Mouse (Mus musculus): ENCODE data around the gene Snrpd3. TPM values are rescaled to one million over a fixed set of nuclear protein-coding genes. Genes with fewer than 3 reads are reported as not detected.
"Not testable (repeated sequence)": the region's sequence is repeated elsewhere in the genome, so short reads cannot be mapped to it uniquely, and the experiment has no call there.

Gene Snrpd3
- polyA plus RNA-seq, 1 experiment from 2014 or later: 141 TPM

DNA sequence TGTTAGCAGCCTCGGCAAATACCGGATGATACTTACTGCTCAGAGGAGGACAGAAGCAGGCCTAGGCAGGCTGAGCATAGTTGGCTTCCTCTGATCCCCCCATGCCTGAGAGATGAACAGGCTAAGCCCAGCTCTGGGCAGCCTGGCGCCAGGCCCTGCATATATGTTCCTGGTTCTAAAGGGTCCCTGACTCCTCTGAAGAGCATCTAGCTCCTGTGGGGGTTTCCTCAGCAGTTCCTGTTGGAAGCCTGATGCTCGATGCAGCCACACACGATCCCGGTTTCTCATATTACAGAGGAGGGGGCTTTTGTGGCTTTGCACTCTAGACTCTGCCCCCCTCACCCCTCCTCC lies 43.2 kb downstream of the Snrpd3 start:
- peak overlapping the region; percentile 49 for H3K4me3 ChIP-seq (ENCODE audit: low read depth, low read length)

DNA sequence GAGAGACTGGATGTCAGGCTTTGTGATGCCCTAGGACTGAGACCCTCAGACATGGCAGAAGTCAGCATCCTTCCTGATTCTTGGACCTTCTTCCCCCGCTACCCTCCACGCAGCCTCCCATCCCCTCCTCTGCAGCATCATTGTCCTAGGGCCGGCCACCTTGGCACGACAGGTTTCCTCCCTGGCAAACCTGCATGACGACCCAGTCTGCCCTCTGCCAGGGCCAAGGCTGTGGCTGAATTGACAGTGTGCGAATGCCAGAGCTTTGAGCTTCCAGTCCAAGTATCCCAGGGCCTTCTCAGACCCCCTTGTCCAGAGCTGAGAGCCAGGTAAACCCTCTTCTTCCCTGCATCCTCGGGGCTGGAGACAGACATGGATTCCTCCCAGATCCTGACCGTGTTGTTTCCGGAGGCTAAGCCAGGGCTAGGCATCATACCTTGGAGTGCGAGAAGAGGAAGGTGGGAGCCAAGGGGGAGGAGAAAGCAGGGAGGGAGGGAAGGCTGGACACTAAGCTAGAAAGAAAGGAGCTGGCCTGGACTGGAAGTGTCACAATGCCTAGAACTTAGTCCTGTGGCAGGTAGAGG lies 43.8 kb downstream of the Snrpd3 start, which contains the start of gene Ggt1:
Gene Ggt1 (plus strand): TSS at position 534 of the 584 bp plus-strand sequence.
- Histone ChIP-seq H3K4me3 (ENCODE audit: low read depth, low read length) (peak within 1 kb of the TSS; percentile 49), H3K9ac (replicated peaks; ENCODE audit: low read depth, low read length) (no peak within 1 kb of the TSS)
- ATAC-seq (ENCODE audit: insufficient number of reproducible peaks, insufficient read depth, low FRiP score, low read depth): no peak

More for the DNA sequence above, 43.2 kb downstream of the Snrpd3 start:
- no peak for ATAC-seq (ENCODE audit: insufficient number of reproducible peaks, insufficient read depth, low FRiP score, low read depth)
- Histone ChIP-seq H3K27ac (ENCODE audit: low read length) (no peak overlapping the region), H3K4me1 (ENCODE audit: control insufficient read depth, insufficient read depth, low read length) (peaks cover 6% of the 10 kb centered on the region; the same call in 1 of the 2 replicates), H3K27me3 (ENCODE audit: control insufficient read depth, insufficient read depth, low read length) (peaks cover 17% of the 10 kb centered on the region; the same call in 1 of the 2 replicates), H3K36me3 (ENCODE audit: control insufficient read depth, insufficient read depth, low read length) (no peaks in the 10 kb centered on the region), H3K9me3 (ENCODE audit: control insufficient read depth, low read depth, low read length) (no peaks in the 10 kb centered on the region), H3K9ac (replicated peaks; ENCODE audit: low read depth, low read length) (peak overlapping the region; percentile 45; the same call in 1 of the 2 replicates), H3K4me2 (replicated peaks; ENCODE audit: low read depth, low read length) (peak overlapping the region; percentile 97)
- 12% methylated on average over 6 of the region's 6 CpGs for WGBS

DNA sequence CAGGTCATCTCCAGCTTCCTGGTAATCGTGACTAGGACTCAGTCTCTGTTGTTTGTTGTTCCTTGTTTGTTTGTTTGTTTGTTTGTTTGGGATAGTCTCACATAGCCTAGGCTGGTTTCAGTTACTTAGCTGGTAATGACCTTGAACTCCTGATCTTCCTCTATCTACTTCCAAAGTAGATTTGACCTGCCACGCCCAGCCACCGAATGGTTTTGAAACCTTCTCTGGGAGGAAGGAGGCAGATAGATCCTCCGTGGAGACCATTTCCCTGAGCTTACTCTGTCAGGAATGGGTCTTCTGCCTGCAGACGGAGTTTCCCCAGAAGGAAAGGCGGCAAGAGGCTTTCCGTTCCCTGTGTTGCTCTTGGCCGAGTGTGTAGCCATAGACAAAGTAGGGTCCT lies 45.2 kb downstream of the Snrpd3 start:
- 79% methylated on average over 8 of the region's 8 CpGs for WGBS
- no peak for ATAC-seq (ENCODE audit: insufficient number of reproducible peaks, insufficient read depth, low FRiP score, low read depth)
- Histone ChIP-seq H3K4me2 (replicated peaks; ENCODE audit: low read depth, low read length) (no peak overlapping the region), H3K36me3 (ENCODE audit: control insufficient read depth, insufficient read depth, low read length) (no peaks in the 10 kb centered on the region), H3K4me1 (ENCODE audit: control insufficient read depth, insufficient read depth, low read length) (peaks cover 6% of the 10 kb centered on the region; the same call in 1 of the 2 replicates), H3K9ac (replicated peaks; ENCODE audit: low read depth, low read length) (no peak overlapping the region), H3K27me3 (ENCODE audit: control insufficient read depth, insufficient read depth, low read length) (peaks cover 17% of the 10 kb centered on the region; the same call in 1 of the 2 replicates), H3K27ac (ENCODE audit: low read length) (no peak overlapping the region), H3K9me3 (ENCODE audit: control insufficient read depth, low read depth, low read length) (no peaks in the 10 kb centered on the region), H3K4me3 (ENCODE audit: low read depth, low read length) (no peak overlapping the region)

More for the DNA sequence above, 43.8 kb downstream of the Snrpd3 start, which contains the start of gene Ggt1:
- H3K36me3 ChIP-seq (ENCODE audit: control insufficient read depth, insufficient read depth, low read length): no peaks in the 10 kb centered on the region
- peak within 1 kb of the TSS; percentile 97 for H3K4me2 ChIP-seq (replicated peaks; ENCODE audit: low read depth, low read length)
- no peaks in the 10 kb centered on the region for H3K9me3 ChIP-seq (ENCODE audit: control insufficient read depth, low read depth, low read length)
- 58% methylated on average over 10 of the region's 10 CpGs for WGBS
- H3K27ac ChIP-seq (ENCODE audit: low read length): no peak within 1 kb of the TSS
- peaks cover 17% of the 10 kb centered on the region; the same call in 1 of the 2 replicates for H3K27me3 ChIP-seq (ENCODE audit: control insufficient read depth, insufficient read depth, low read length)
- peaks cover 6% of the 10 kb centered on the region; the same call in 1 of the 2 replicates for H3K4me1 ChIP-seq (ENCODE audit: control insufficient read depth, insufficient read depth, low read length)

DNA sequence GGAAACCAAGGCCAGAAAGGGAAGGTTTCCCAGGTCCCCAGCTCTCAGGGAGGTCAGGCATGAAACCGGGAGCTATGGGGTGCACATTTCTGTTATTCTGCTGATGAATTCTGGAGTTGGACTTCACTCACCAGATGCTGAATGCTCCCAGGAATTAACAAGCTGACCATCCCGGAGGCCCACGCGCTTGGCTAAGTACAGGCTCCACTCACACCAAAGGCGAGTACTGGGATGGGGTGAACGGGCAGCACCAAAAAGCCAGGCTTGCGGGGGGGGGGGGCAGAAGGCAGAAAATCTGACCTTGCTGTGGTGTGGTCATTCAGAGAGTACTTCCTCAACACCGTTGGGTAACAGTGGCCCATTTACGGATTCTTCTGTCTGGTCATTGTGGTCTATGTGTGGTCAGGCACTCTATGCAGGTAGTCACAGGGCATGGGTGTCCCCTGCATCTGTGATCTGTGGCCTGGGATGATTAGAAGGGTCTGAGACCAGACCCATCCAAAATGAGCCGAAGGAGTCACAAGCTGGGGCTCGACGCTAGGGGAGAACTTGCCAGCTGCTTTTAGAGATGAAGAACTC lies 47.4 kb downstream of the Snrpd3 start:
- H3K4me3 ChIP-seq (ENCODE audit: low read depth, low read length): no peak overlapping the region
- no peaks in the 10 kb centered on the region for H3K36me3 ChIP-seq (ENCODE audit: control insufficient read depth, insufficient read depth, low read length)
- H3K27ac ChIP-seq (ENCODE audit: low read length): no peak overlapping the region
- H3K9ac ChIP-seq (replicated peaks; ENCODE audit: low read depth, low read length): no peak overlapping the region
- peaks cover 14% of the 10 kb centered on the region; the same call in 1 of the 2 replicates for H3K27me3 ChIP-seq (ENCODE audit: control insufficient read depth, insufficient read depth, low read length)
- no peak overlapping the region for H3K4me2 ChIP-seq (replicated peaks; ENCODE audit: low read depth, low read length)
- no peaks in the 10 kb centered on the region for H3K4me1 ChIP-seq (ENCODE audit: control insufficient read depth, insufficient read depth, low read length)
- WGBS: 81% methylated on average over 12 of the region's 12 CpGs
- no peaks in the 10 kb centered on the region for H3K9me3 ChIP-seq (ENCODE audit: control insufficient read depth, low read depth, low read length)
- no peak for ATAC-seq (ENCODE audit: insufficient number of reproducible peaks, insufficient read depth, low FRiP score, low read depth)

DNA sequence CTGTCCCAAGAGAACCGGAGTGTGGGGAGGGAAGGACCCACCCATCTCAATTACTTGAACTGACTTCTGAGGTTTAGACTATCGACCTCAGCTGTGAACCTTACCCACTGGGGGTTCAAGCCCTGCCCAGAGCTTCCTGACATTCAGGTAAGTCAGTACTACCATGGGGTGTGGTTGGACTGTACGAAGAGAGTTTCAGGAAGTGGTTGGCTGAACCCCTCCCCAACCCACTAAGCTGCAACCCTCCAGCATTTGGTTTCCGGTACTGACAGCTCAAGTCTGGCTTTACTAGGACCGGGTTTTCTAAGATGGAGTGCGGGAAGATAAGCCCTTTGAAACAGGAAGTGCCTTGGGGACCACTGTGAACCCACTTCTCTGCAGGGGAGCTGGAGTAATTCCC lies 48.1 kb downstream of the Snrpd3 start:
- ATAC-seq (ENCODE audit: insufficient number of reproducible peaks, insufficient read depth, low FRiP score, low read depth): no peak
- Histone ChIP-seq H3K4me1 (ENCODE audit: control insufficient read depth, insufficient read depth, low read length) (no peaks in the 10 kb centered on the region), H3K4me2 (replicated peaks; ENCODE audit: low read depth, low read length) (no peak overlapping the region), H3K9me3 (ENCODE audit: control insufficient read depth, low read depth, low read length) (no peaks in the 10 kb centered on the region), H3K27me3 (ENCODE audit: control insufficient read depth, insufficient read depth, low read length) (peaks cover 10% of the 10 kb centered on the region; the same call in 1 of the 2 replicates), H3K4me3 (ENCODE audit: low read depth, low read length) (no peak overlapping the region), H3K27ac (ENCODE audit: low read length) (no peak overlapping the region), H3K9ac (replicated peaks; ENCODE audit: low read depth, low read length) (no peak overlapping the region), H3K36me3 (ENCODE audit: control insufficient read depth, insufficient read depth, low read length) (no peaks in the 10 kb centered on the region)
- WGBS: 56% methylated on average over 6 of the region's 6 CpGs

DNA sequence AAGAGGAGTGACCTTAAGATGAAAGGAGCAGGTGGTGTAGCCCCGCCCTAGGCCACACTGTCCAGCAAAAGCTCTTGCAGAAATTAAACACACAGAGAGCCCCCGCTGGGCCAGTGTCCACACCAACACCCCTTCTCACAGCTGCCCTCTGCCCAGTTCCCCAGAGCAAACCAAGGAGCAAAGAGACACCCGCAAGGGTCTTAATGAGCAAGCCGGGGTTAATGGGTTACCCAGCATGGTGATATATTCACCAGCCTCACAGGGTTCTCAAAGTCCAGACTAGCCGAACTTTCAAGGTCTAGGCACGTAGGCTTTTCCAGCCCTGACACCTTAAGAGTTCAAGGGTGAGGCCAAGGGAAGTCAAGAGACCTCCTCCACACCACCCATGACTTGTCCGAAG lies 48.6 kb downstream of the Snrpd3 start:
- Histone ChIP-seq H3K27ac (ENCODE audit: low read length) (no peak overlapping the region), H3K4me3 (ENCODE audit: low read depth, low read length) (no peak overlapping the region), H3K9ac (replicated peaks; ENCODE audit: low read depth, low read length) (no peak overlapping the region), H3K4me1 (ENCODE audit: control insufficient read depth, insufficient read depth, low read length) (no peaks in the 10 kb centered on the region), H3K27me3 (ENCODE audit: control insufficient read depth, insufficient read depth, low read length) (peaks cover 5% of the 10 kb centered on the region; the same call in 1 of the 2 replicates), H3K36me3 (ENCODE audit: control insufficient read depth, insufficient read depth, low read length) (no peaks in the 10 kb centered on the region), H3K9me3 (ENCODE audit: control insufficient read depth, low read depth, low read length) (no peaks in the 10 kb centered on the region), H3K4me2 (replicated peaks; ENCODE audit: low read depth, low read length) (no peak overlapping the region)
- ATAC-seq (ENCODE audit: insufficient number of reproducible peaks, insufficient read depth, low FRiP score, low read depth): no peak
- 64% methylated on average over 7 of the region's 7 CpGs for WGBS

DNA sequence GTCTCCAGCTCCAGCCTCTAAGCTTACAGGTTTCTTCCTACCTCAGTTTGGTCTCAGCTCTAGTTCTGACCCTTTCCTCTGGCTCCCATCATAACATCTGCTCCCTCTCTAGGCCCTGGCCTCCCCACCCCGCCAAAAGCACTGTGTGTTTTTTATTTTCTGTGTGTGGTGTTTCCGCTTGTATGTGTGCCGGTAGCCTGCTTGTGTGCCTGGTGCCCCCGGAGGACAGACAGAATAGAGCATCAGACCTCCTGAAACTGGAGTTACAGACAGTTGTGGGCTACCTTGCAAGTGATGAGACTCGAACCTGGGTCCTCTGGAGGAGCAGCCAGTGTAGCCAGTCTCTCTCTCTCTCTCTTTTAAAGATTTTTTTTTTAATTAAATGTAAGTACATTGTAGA lies 49.0 kb downstream of the Snrpd3 start:
- ATAC-seq (ENCODE audit: insufficient number of reproducible peaks, insufficient read depth, low FRiP score, low read depth): no peak
- Histone ChIP-seq H3K4me3 (ENCODE audit: low read depth, low read length) (no peak overlapping the region), H3K9me3 (ENCODE audit: control insufficient read depth, low read depth, low read length) (no peaks in the 10 kb centered on the region), H3K4me1 (ENCODE audit: control insufficient read depth, insufficient read depth, low read length) (no peaks in the 10 kb centered on the region), H3K36me3 (ENCODE audit: control insufficient read depth, insufficient read depth, low read length) (no peaks in the 10 kb centered on the region), H3K27ac (ENCODE audit: low read length) (no peak overlapping the region), H3K27me3 (ENCODE audit: control insufficient read depth, insufficient read depth, low read length) (peaks cover 1% of the 10 kb centered on the region; the same call in 1 of the 2 replicates), H3K4me2 (replicated peaks; ENCODE audit: low read depth, low read length) (no peak overlapping the region), H3K9ac (replicated peaks; ENCODE audit: low read depth, low read length) (no peak overlapping the region)
- WGBS: 80% methylated on average over 5 of the region's 5 CpGs

DNA sequence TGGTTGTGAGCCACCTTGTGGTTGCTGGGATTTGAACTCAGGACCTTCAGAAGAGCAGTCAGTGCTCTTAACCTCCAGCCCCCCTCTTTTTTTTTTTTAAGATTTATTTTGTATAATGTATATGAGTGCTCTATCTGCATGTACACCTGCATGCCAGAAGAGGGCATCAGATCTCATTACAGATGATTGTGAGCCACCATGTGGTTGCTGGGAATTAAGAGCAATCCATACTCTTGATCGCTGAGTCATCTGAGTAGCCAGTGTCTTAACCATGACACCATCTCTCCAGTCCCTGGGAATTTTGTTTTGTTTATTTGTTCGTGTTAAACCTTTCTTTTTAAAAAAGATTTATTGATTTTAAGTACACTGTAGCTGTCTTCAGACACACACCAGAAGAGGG lies 49.4 kb downstream of the Snrpd3 start:
- H3K4me3 ChIP-seq (ENCODE audit: low read depth, low read length); H3K9ac ChIP-seq (replicated peaks; ENCODE audit: low read depth, low read length); H3K27ac ChIP-seq (ENCODE audit: low read length); H3K4me2 ChIP-seq (replicated peaks; ENCODE audit: low read depth, low read length); H3K9me3 ChIP-seq (ENCODE audit: control insufficient read depth, low read depth, low read length); H3K36me3 ChIP-seq (ENCODE audit: control insufficient read depth, insufficient read depth, low read length); H3K27me3 ChIP-seq (ENCODE audit: control insufficient read depth, insufficient read depth, low read length); ATAC-seq (ENCODE audit: insufficient number of reproducible peaks, insufficient read depth, low FRiP score, low read depth); H3K4me1 ChIP-seq (ENCODE audit: control insufficient read depth, insufficient read depth, low read length): not testable (repeated sequence)
- 81% methylated on average over 2 of the region's 2 CpGs for WGBS

Measured in stomach, embryonic 14.5 days (tissue).